Mouse (Mus musculus): ENCODE results near the gene Ptpn18. TPM values are rescaled to one million over a fixed set of nuclear protein-coding genes. Genes with fewer than 3 reads are reported as not detected.

Gene Ptpn18
- polyA plus RNA-seq, 1 experiment from 2014 or later = 12.5 TPM

Small RNAs within 50 kb of the gene (microRNA-seq; reads per million reads assigned to microRNA genes)
- 2.4 reads per million, percentile 8 among the genes with 10 or more reads in this experiment for gene Mir5103

Other genes starting within 250 kb of the Ptpn18 start
- gene Ccdc115, start 20.1 kb upstream of the Ptpn18 start, polyA plus RNA-seq (2015; fragmentation: Nextera tagmentation; extraction: Ambion mirVana) = 50.7 and 51.5 TPM in 2 replicates
- gene Imp4, start 19.9 kb upstream of the Ptpn18 start, polyA plus RNA-seq (2015; fragmentation: Nextera tagmentation; extraction: Ambion mirVana) = 74.9 and 81.3 TPM in 2 replicates
- gene Prss39, start 38.6 kb downstream of the Ptpn18 start, polyA plus RNA-seq (2015; fragmentation: Nextera tagmentation; extraction: Ambion mirVana) = not detected in 2 replicates
- gene Cfc1, start 75.9 kb downstream of the Ptpn18 start, polyA plus RNA-seq (2015; fragmentation: Nextera tagmentation; extraction: Ambion mirVana) = 0.19 and 0.24 TPM in 2 replicates
- gene Prss40, start 101.2 kb downstream of the Ptpn18 start, polyA plus RNA-seq (2015; fragmentation: Nextera tagmentation; extraction: Ambion mirVana) = 0.11 TPM in 1 of 2 replicates, not detected in the other
- gene Amer3, start 119.9 kb downstream of the Ptpn18 start, polyA plus RNA-seq (2015; fragmentation: Nextera tagmentation; extraction: Ambion mirVana) = 0.04 and 0.09 TPM in 2 replicates

All from limb, embryonic 13.5 days (tissue).